Comparison of ENCODE assay signal across 23 mouse cellular contexts in genomic region chr8:23511792-23512191, GRCm38 (mm10).
A peak's percentile ranks its signal among the peaks of the same experiment; 100 is the strongest.
DNase-seq lines count a peak whose midpoint lies in the region; ATAC-seq and TF ChIP-seq lines count a peak whose summit lies in the region.
"Had no signal": no experiment of that assay in that cellular context is flagged by ENCODE, and none has a peak within 500 bp of the region (broad histone marks: within the 10 kb centered on the region; RNA-seq: fewer than 3 reads in every experiment).

No protein-coding gene starts in this region.

- H3K36me3 ChIP-seq in lung, postnatal 0 days (ENCODE audit: insufficient read depth, low read length) = no peaks in the 10 kb centered on the region
- H3K36me3 ChIP-seq in C2C12 (ENCODE audit: control insufficient read depth, insufficient read depth) = no peaks in the 10 kb centered on the region
- no peaks in the 10 kb centered on the region for H3K36me3 ChIP-seq in kidney, embryonic 16.5 days (ENCODE audit: insufficient read depth, low read length)
- H3K36me3 ChIP-seq: forebrain, embryonic 10.5 days; forebrain, embryonic 15.5 days; hindbrain, embryonic 13.5 days had no signal

- no peaks in the 10 kb centered on the region for H3K79me3 ChIP-seq in C2C12 (ENCODE audit: low read depth)

- peak; percentile 39 for DNase-seq in gastrocnemius, adult 18-20 months (ENCODE audit: low spot score)
- DNase-seq in gastrocnemius, postnatal 25 days = no peak
- peak; percentile 75 for DNase-seq in lung, postnatal 0 days (ENCODE audit: low spot score)
- DNase-seq in lung, postnatal 14 days = no peak
- peak; percentile 94 for DNase-seq in gonadal fat pad, adult 2 months (ENCODE audit: low read depth)
- DNase-seq in thymus, postnatal 36 days = no peak
- DNase-seq: cerebellum, adult 8-10 months; cerebellum, postnatal 25 days; kidney, adult 9 months; kidney, postnatal 14 days; layer of hippocampus, adult 9-11 months; liver; lung, embryonic 14.5 days; midbrain, embryonic 14.5 days; right cerebral cortex, adult 18-20 months had no signal

- no peak overlapping the region for H3K9ac ChIP-seq in lung, postnatal 0 days (replicated peaks; ENCODE audit: low read depth)
- no peak overlapping the region for H3K9ac ChIP-seq in kidney, embryonic 16.5 days (replicated peaks; ENCODE audit: low read length)
- H3K9ac ChIP-seq: forebrain, embryonic 15.5 days; hindbrain, embryonic 13.5 days; liver, embryonic 14.5 days; lung, embryonic 14.5 days had no signal

- H3K27me3 ChIP-seq in lung, postnatal 0 days (replicated peaks; ENCODE audit: insufficient read depth, low read length) = no peaks in the 10 kb centered on the region
- H3K27me3 ChIP-seq in C2C12 (ENCODE audit: control insufficient read depth, insufficient read depth, insufficient read length) = no peaks in the 10 kb centered on the region
- no peaks in the 10 kb centered on the region for H3K27me3 ChIP-seq in kidney, embryonic 16.5 days (ENCODE audit: insufficient read depth, low read length)
- H3K27me3 ChIP-seq: forebrain, embryonic 15.5 days; hindbrain, embryonic 13.5 days had no signal

- no peaks in the 10 kb centered on the region for H3K9me3 ChIP-seq in lung, postnatal 0 days (ENCODE audit: low read length)
- H3K9me3 ChIP-seq in kidney, embryonic 16.5 days (ENCODE audit: low read length) = no peaks in the 10 kb centered on the region
- H3K9me3 ChIP-seq: forebrain, embryonic 10.5 days; forebrain, embryonic 15.5 days; hindbrain, embryonic 13.5 days had no signal

- H3K4me1 ChIP-seq in lung, postnatal 0 days (ENCODE audit: insufficient read depth, low read depth, low read length) = 0 out of 2 replicates have a peak, but pooled peaks cover 3% of the 10 kb centered on the region
- peaks cover 8% of the 10 kb centered on the region; the same call in 1 of the 2 replicates for H3K4me1 ChIP-seq in kidney, embryonic 16.5 days (ENCODE audit: insufficient read depth, low read length)
- H3K4me1 ChIP-seq: forebrain, embryonic 15.5 days; hindbrain, embryonic 13.5 days had no signal

- no peak overlapping the region for H3ac ChIP-seq in C2C12 (ENCODE audit: control insufficient read depth, insufficient read length, low read depth)

- TF ChIP-seq CTCF in lung, postnatal 0 days (IDR thresholded peaks at IDR 0.05) = no peak
- no peak for TF ChIP-seq CTCF in C2C12 (IDR thresholded peaks at IDR 0.05; ENCODE audit: control insufficient read depth, insufficient read depth, insufficient read length)

- peak; percentile 54; the same call in 1 of the 2 replicates for TF ChIP-seq EP300 in lung, postnatal 0 days (IDR thresholded peaks at IDR 0.05)

- 80% methylated on average over 6 of the region's 6 CpGs for WGBS in lung, postnatal 0 days
- WGBS in kidney, embryonic 16.5 days = 92% methylated on average over 6 of the region's 6 CpGs

- H3K4me3 ChIP-seq in lung, postnatal 0 days (ENCODE audit: low read depth, low read length) = no peak overlapping the region
- H3K4me3 ChIP-seq in C2C12 (ENCODE audit: insufficient read depth, poor library complexity, severe bottlenecking) = no peak overlapping the region
- H3K4me3 ChIP-seq in kidney, embryonic 16.5 days (ENCODE audit: low read length) = no peak overlapping the region
- H3K4me3 ChIP-seq: forebrain, embryonic 10.5 days; forebrain, embryonic 15.5 days; hindbrain, embryonic 13.5 days had no signal

- no peaks in the 10 kb centered on the region for H3K79me2 ChIP-seq in C2C12 (ENCODE audit: control insufficient read depth, insufficient read depth)

- no peak overlapping the region for H3K4me2 ChIP-seq in lung, postnatal 0 days (replicated peaks; ENCODE audit: low read depth, low read length)
- no peak overlapping the region for H3K4me2 ChIP-seq in kidney, embryonic 16.5 days (replicated peaks; ENCODE audit: low read depth, low read length)
- H3K4me2 ChIP-seq: forebrain, embryonic 15.5 days; hindbrain, embryonic 13.5 days; lung, embryonic 14.5 days had no signal

- peak; percentile 79 for ATAC-seq in lung, postnatal 0 days
- ATAC-seq in kidney, embryonic 16.5 days (ENCODE audit: low FRiP score, low TSS enrichment) = no peak
- ATAC-seq: CD4-positive, CD25-positive, alpha-beta regulatory T cell, adult 4 months; forebrain, embryonic 15.5 days; intestine, postnatal 0 days had no signal

- peak overlapping the region; percentile 9; the same call in 1 of the 2 replicates for H3K27ac ChIP-seq in lung, postnatal 0 days (ENCODE audit: low read length)
- no peak overlapping the region for H3K27ac ChIP-seq in kidney, embryonic 16.5 days (ENCODE audit: low read length)
- H3K27ac ChIP-seq: forebrain, embryonic 10.5 days; forebrain, embryonic 15.5 days; hindbrain, embryonic 13.5 days; liver, embryonic 14.5 days had no signal

TF ChIP-seq in C2C12, 6 proteins besides CTCF, POLR2A, EP300 and RAD21:
- TF ChIP-seq CEBPB (IDR thresholded peaks at IDR 0.05; ENCODE audit: low read depth) = peak; percentile 9
- no peak for TF ChIP-seq MYOG (IDR thresholded peaks at IDR 0.05; ENCODE audit: control insufficient read depth, extremely low read depth, insufficient read length)
- no peak for TF ChIP-seq MAX (IDR thresholded peaks at IDR 0.05)

Comparison
In these comparisons a context has a peak if more than half of its experiments do, and no peak if none do; other contexts are left out.
1. DNase-seq: peak in gastrocnemius, adult 18-20 months (single experiment), lung, postnatal 0 days (single experiment) and gonadal fat pad, adult 2 months (single experiment); none in gastrocnemius, postnatal 25 days (single experiment), lung, postnatal 14 days (single experiment) and thymus, postnatal 36 days (0 of 2).